Mouse (Mus musculus) CH12.LX (cell line): ENCODE measurements at regions not wholly inside any gene's neighbourhood (a gene's known extent, or its start where the extent isn't known, plus 50 kb on each side); places are given as distances from the start of the nearest gene placed in this dataset.
A peak's percentile ranks its signal among the peaks of the same experiment; 100 is the strongest.

ENCODE experiments used
- DNase-seq: peaks from one replicate; pipeline ENCODE4 v3.0.0-alpha.2; 2013; ENCODE audit errors: extremely low read depth
- H3K27ac ChIP-seq: 2 replicates; pipeline ENCODE4 v1.5.1; 2012; ENCODE audit warnings: low read depth, mild to moderate bottlenecking, control low read depth, moderate library complexity; ENCODE audit not compliant: insufficient read depth
- H3K27me3 ChIP-seq: replicated peaks from 2 replicates; pipeline ENCODE3; 2012; ENCODE audit warnings: inconsistent platforms
- H3K36me3 ChIP-seq, 2 experiments: replicated peaks in 1 of 2; 2 replicates each; pipeline versions ENCODE3 to v1.6.1; 2012; ENCODE audit warnings: inconsistent platforms in 1 of 2, low read length in 1 of 2, mild to moderate bottlenecking in 1 of 2, mixed read lengths in 1 of 2, moderate library complexity in 1 of 2; ENCODE audit not compliant: control insufficient read depth in 1 of 2, insufficient read depth in 1 of 2
- H3K4me1 ChIP-seq, 2 experiments: 2 replicates each; pipeline ENCODE4 v1.6.1; 2012; ENCODE audit warnings: inconsistent platforms in 1 of 2, moderate library complexity in 1 of 2; ENCODE audit not compliant: insufficient read depth in 2 of 2, control insufficient read depth in 1 of 2
- H3K4me2 ChIP-seq: 2 replicates; pipeline ENCODE4 v1.6.1; 2012; ENCODE audit warnings: low read depth, mild to moderate bottlenecking, control low read depth; ENCODE audit not compliant: poor library complexity, insufficient read depth, severe bottlenecking
- H3K4me3 ChIP-seq, 3 experiments: fragments of 150-350 bp in 1 of 3; sonication (generic) in 1 of 3; replicated peaks in 1 of 3; 2 replicates each; pipeline versions ENCODE3 to v1.5.1; 2011 to 2012; ENCODE audit warnings: low read depth in 2 of 3, low read length in 2 of 3, mild to moderate bottlenecking in 2 of 3, moderate library complexity in 2 of 3, control low read depth in 1 of 3, improper control_type of control experiment in 1 of 3, inconsistent platforms in 1 of 3, mixed read lengths in 1 of 3; ENCODE audit not compliant: poor library complexity in 1 of 3
- H3K79me2 ChIP-seq: replicated peaks from 2 replicates; pipeline ENCODE4 v1.6.1; 2012; ENCODE audit warnings: mild to moderate bottlenecking, moderate library complexity; ENCODE audit not compliant: control insufficient read depth, poor library complexity, insufficient read depth, severe bottlenecking; ENCODE audit errors: extremely low read depth
- H3K9ac ChIP-seq: 2 replicates; pipeline ENCODE4 v1.6.1; 2012; ENCODE audit warnings: low read depth, mild to moderate bottlenecking, control low read depth, moderate library complexity; ENCODE audit not compliant: insufficient read depth
- H3K9me3 ChIP-seq: replicated peaks from 2 replicates; pipeline ENCODE3; 2012; ENCODE audit warnings: low read length, inconsistent platforms, mixed read lengths
- CHD1 ChIP-seq: IDR thresholded peaks from 2 replicates; pipeline ENCODE4 v1.6.1; 2012; ENCODE audit warnings: low read depth, low read length, improper control_type of control experiment, inconsistent platforms
- ELF1 ChIP-seq: IDR thresholded peaks from 2 replicates; pipeline ENCODE4 v1.6.1; 2014; ENCODE audit warnings: low read depth, mild to moderate bottlenecking, inconsistent platforms, low read length, improper control_type of control experiment
- EP300 ChIP-seq: IDR thresholded peaks from 2 replicates; pipeline ENCODE4 v1.6.1; 2011; ENCODE audit warnings: low read length, improper control_type of control experiment
- ETS1 ChIP-seq: conservative IDR thresholded peaks from 2 replicates; pipeline ENCODE4 v1.6.1; 2012; ENCODE audit warnings: low read depth, mild to moderate bottlenecking, inconsistent platforms, low read length, improper control_type of control experiment, moderate library complexity
- JUN ChIP-seq: IDR thresholded peaks from 2 replicates; pipeline ENCODE4 v1.6.1; 2011; ENCODE audit warnings: low read depth, mild to moderate bottlenecking, low read length, improper control_type of control experiment, moderate library complexity; ENCODE audit not compliant: insufficient read depth
- KAT2A ChIP-seq: IDR thresholded peaks from 2 replicates; pipeline ENCODE4 v1.6.1; 2012; ENCODE audit warnings: low read length, improper control_type of control experiment, inconsistent platforms; ENCODE audit not compliant: insufficient replicate concordance
- MAFK ChIP-seq: IDR thresholded peaks from 2 replicates; pipeline ENCODE4 v1.6.1; 2011; ENCODE audit warnings: low read length, improper control_type of control experiment; ENCODE audit not compliant: insufficient replicate concordance
- MAZ ChIP-seq: IDR thresholded peaks from 2 replicates; pipeline ENCODE4 v1.6.1; 2012; ENCODE audit warnings: low read depth, mild to moderate bottlenecking, inconsistent platforms, low read length, improper control_type of control experiment, moderate library complexity
- MEF2A ChIP-seq: IDR thresholded peaks from 2 replicates; pipeline ENCODE4 v1.6.1; 2014; ENCODE audit warnings: low read depth, mild to moderate bottlenecking, inconsistent platforms, low read length, improper control_type of control experiment, borderline replicate concordance
- MXI1 ChIP-seq: IDR thresholded peaks from 2 replicates; pipeline ENCODE4 v1.6.1; 2011; ENCODE audit warnings: mild to moderate bottlenecking, low read depth, low read length, improper control_type of control experiment
- NELFE ChIP-seq: IDR thresholded peaks from 2 replicates; pipeline ENCODE4 v1.6.1; 2011; ENCODE audit warnings: low read depth, low read length, improper control_type of control experiment
- POLR2AphosphoS2 ChIP-seq: IDR thresholded peaks from 2 replicates; pipeline ENCODE4 v1.6.1; 2011; ENCODE audit warnings: low read depth, low read length, improper control_type of control experiment
- RCOR1 ChIP-seq: conservative IDR thresholded peaks from 2 replicates; pipeline ENCODE4 v1.6.1; 2012; ENCODE audit warnings: low read depth, mild to moderate bottlenecking, inconsistent platforms, low read length, improper control_type of control experiment
- TCF12 ChIP-seq: IDR thresholded peaks from 2 replicates; pipeline ENCODE4 v1.6.1; 2014; ENCODE audit warnings: low read depth, mild to moderate bottlenecking, inconsistent platforms, low read length, improper control_type of control experiment
- USF1 ChIP-seq: IDR thresholded peaks from 2 replicates; pipeline ENCODE4 v1.6.1; 2014; ENCODE audit warnings: low read depth, mild to moderate bottlenecking, inconsistent platforms, low read length, improper control_type of control experiment
- USF2 ChIP-seq: conservative IDR thresholded peaks from 2 replicates; pipeline ENCODE4 v1.6.1; 2011; ENCODE audit warnings: low read depth, low read length, improper control_type of control experiment
- ZC3H11A ChIP-seq: IDR thresholded peaks from 2 replicates; pipeline ENCODE4 v1.6.1; 2012; ENCODE audit warnings: low read depth, mild to moderate bottlenecking, inconsistent platforms, low read length, improper control_type of control experiment
- dilution Hi-C: fragments of 300-500 bp; cut with MboI; formaldehyde crosslinking; loops from 2 replicates; pipeline ENCODE4 v1.14.3; 2020; ENCODE audit warnings: low sequenced_read_pairs; ENCODE audit not compliant: extremely low pct_unique_long_range_greater_than_20kb, extremely low pct_ligation_motif_present
- in situ Hi-C: fragments of 300-500 bp; cut with MboI; formaldehyde crosslinking; loops from 3 replicates; pipeline ENCODE4 v1.14.3; 2019; ENCODE audit warnings: low sequenced_read_pairs, low pct_ligation_motif_present, low pct_unique_long_range_greater_than_20kb, mixed read lengths

DNA sequence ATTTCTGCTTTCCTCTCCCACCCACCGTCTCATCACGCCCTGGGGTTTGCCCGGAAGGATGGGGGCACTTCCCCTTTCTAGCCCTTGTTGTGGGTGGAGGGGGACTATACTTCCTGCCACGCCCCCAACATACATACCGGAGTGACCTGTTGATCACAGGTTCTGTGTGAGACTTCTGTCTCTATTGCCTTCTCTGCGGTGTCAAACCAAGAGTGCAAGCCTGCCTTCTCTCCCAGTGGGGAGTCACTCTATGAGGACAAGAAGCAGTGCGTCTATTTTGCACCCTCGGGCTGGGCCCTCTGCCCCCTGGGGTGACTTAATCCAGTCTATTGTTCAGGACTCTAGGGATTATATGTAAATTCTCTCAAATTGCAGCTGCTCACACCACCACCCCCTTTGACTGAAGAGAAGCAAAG is 318.8 kb downstream of the Fam49a start:
- Histone ChIP-seq H3K27me3 (no peaks in the 10 kb centered on the region), H3K9ac (no peak overlapping the region), H3K79me2 (no peaks in the 10 kb centered on the region), H3K4me2 (peak overlapping the region; percentile 18), H3K27ac (no peak overlapping the region), H3K36me3 (no peaks in the 10 kb centered on the region), H3K9me3 (no peaks in the 10 kb centered on the region), H3K4me3 (peak overlapping the region in 1 of 3 experiments; percentile 26), H3K4me1 (peaks cover 3 to 24% of the 10 kb centered on the region in 2 experiments; a peak in 2 of 4 replicates)
- peak; percentile 68 for DNase-seq
- in situ Hi-C loops, result no loop called here
- dilution Hi-C loops, result no loop called here
- TF ChIP-seq ELF1 (peak; percentile 39; the same call in 1 of the 2 replicates), ETS1 (no peak)

DNA sequence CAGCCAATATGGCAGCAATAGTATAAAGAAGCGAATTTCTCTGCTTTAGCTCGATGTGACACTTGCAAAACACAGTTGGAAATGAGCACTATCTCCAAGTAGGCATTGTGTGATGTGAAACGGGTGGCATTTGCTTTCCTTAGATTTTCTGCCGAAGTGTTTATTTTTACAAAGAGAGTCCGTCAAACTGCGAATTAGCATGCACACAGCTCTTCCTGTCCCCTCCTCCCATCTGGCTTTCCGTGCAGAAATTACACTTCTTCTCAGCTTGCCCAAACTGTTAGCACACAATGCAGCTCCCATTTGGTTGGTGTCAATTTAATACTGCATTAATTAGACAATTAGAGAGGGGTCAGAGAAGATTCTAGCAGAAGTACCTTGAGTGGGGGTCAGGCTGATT is 316.3 kb downstream of the Fam49a start:
- H3K27me3 ChIP-seq, result no peaks in the 10 kb centered on the region
- H3K4me1 ChIP-seq, result peaks cover 3 to 24% of the 10 kb centered on the region in 2 experiments; a peak in 2 of 4 replicates
- TF ChIP-seq RCOR1 (no peak), JUN (no peak), USF1 (no peak)
- H3K27ac ChIP-seq, result no peak overlapping the region
- H3K4me2 ChIP-seq, result no peak overlapping the region
- H3K79me2 ChIP-seq, result no peaks in the 10 kb centered on the region
- H3K4me3 ChIP-seq, result no peak overlapping the region
- H3K9ac ChIP-seq, result no peak overlapping the region
- H3K36me3 ChIP-seq, result no peaks in the 10 kb centered on the region
- dilution Hi-C loops, result no loop called here
- no peak for DNase-seq
- no peaks in the 10 kb centered on the region for H3K9me3 ChIP-seq
- in situ Hi-C loops, result no loop called here

DNA sequence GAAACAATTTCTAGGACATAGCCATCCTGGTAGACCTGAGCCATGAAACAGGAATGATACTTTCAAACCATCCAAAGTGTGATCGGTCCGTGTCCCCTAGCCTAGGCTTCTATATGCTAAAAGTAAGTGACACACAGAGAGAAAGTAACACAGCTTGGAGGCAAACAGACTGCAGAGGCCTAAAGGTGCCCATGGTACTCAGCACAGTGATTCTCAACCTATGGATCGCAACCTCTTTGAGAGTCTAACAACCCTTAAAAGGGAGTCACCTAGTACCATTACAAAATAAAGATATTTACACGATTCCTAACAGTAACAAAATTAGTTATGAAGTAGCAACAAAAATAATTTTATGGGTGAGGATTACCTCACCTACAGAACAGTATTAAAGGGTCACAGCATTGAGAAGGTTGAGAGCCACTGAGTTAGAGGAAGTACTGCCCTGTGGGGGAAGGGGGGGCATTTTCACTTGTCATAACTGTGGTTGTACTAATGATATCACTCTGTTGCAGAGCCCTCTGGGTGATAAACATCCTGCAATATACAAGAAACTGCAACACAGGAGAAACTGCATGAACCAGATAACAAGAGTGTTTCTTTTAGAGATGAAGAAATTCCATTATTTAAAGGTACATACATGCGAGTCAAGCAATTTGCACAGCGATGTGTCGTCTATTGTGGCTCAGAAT is 308.8 kb downstream of the Fam49a start:
- Histone ChIP-seq H3K4me1 (peaks cover 0 to 4% of the 10 kb centered on the region in 2 experiments; a peak in 1 of 4 replicates), H3K4me2 (no peak overlapping the region), H3K9ac (no peak overlapping the region), H3K36me3 (no peaks in the 10 kb centered on the region), H3K27ac (no peak overlapping the region), H3K9me3 (no peaks in the 10 kb centered on the region), H3K27me3 (no peaks in the 10 kb centered on the region), H3K79me2 (no peaks in the 10 kb centered on the region), H3K4me3 (no peak overlapping the region)
- TF ChIP-seq MAZ (no peak), USF2 (no peak), TCF12 (no peak), KAT2A (no peak), POLR2AphosphoS2 (no peak), CHD1 (no peak), MXI1 (no peak), MAFK (no peak), NELFE (no peak), ZC3H11A (no peak), MEF2A (no peak), EP300 (no peak)
- DNase-seq, result no peak
- in situ Hi-C loops (no loop called here), dilution Hi-C loops (no loop called here)
